Mouse (Mus musculus) neural tube, embryonic 15.5 days (tissue): Measurements from ENCODE around the gene Ckmt2. TPM values are rescaled to one million over a fixed set of nuclear protein-coding genes. Genes with fewer than 3 reads are reported as not detected.

Source experiments
- ATAC-seq: fragments of 200-750 bp; cut with Nextera tagmentation; 2 replicates; pipeline ENCODE4 v1.8.0; 2017; ENCODE audit warnings: mild to moderate bottlenecking, moderate TSS enrichment, moderate library complexity; ENCODE audit not compliant: low FRiP score
- H3K27ac ChIP-seq: fragments of 300-500 bp; sonication (generic); replicated peaks from 2 replicates; pipeline ENCODE4 v1.5.1; 2015; ENCODE audit warnings: mild to moderate bottlenecking, inconsistent platforms
- H3K27me3 ChIP-seq: fragments of 300-500 bp; sonication (generic); replicated peaks from 2 replicates; pipeline ENCODE4 v1.6.1; 2015; ENCODE audit warnings: inconsistent platforms
- H3K36me3 ChIP-seq: fragments of 300-500 bp; sonication (generic); 2 replicates; pipeline ENCODE4 v1.6.1; 2015; ENCODE audit warnings: inconsistent platforms
- H3K4me1 ChIP-seq: fragments of 300-500 bp; sonication (generic); 2 replicates; pipeline ENCODE4 v1.6.1; 2015; ENCODE audit warnings: inconsistent platforms
- H3K4me2 ChIP-seq: fragments of 300-500 bp; sonication (generic); 2 replicates; pipeline ENCODE4 v1.6.1; 2015; ENCODE audit warnings: inconsistent platforms, mild to moderate bottlenecking, moderate library complexity
- H3K4me3 ChIP-seq: fragments of 300-500 bp; sonication (generic); replicated peaks from 2 replicates; pipeline ENCODE4 v1.5.1; 2015; ENCODE audit warnings: mild to moderate bottlenecking, inconsistent platforms
- H3K9ac ChIP-seq: fragments of 300-500 bp; sonication (generic); replicated peaks from 2 replicates; pipeline ENCODE4 v1.6.1; 2015; ENCODE audit warnings: mild to moderate bottlenecking, inconsistent platforms
- H3K9me3 ChIP-seq: fragments of 300-500 bp; sonication (generic); replicated peaks from 2 replicates; pipeline ENCODE4 v1.6.1; 2016; ENCODE audit warnings: inconsistent platforms
- WGBS: fragments of 180-500 bp; shearing (Covaris S2); methylation state at CpG from one replicate; pipeline ENCODE4 v1.1.7; 2015; ENCODE audit warnings: mixed read lengths; 5-methylcytosine and 5-hydroxymethylcytosine counted together
- polyA plus RNA-seq: library from polyadenylated mRNA; unstranded; fragments of >200 nt; fragmentation: Nextera tagmentation; extraction: Ambion mirVana; gene quantifications from 2 replicates; pipeline ENCODE4 v1.2.1, GENCODE M21; 2015

Ckmt2 gene
- polyA plus RNA-seq, 1 experiment from 2014 or later: 0.70 TPM

GRCm38 (mm10) chr13:91893132-91893531, 16.4 kb upstream of the Ckmt2 start:
- no peaks in the 10 kb centered on the region for H3K27me3 ChIP-seq
- no peak overlapping the region for H3K4me3 ChIP-seq
- WGBS: 78% methylated on average over 6 of the region's 6 CpGs
- H3K9me3 ChIP-seq: no peaks in the 10 kb centered on the region
- H3K4me2 ChIP-seq: no peak overlapping the region
- H3K36me3 ChIP-seq: no peaks in the 10 kb centered on the region
- H3K9ac ChIP-seq: no peak overlapping the region
- H3K27ac ChIP-seq: no peak overlapping the region
- no peak for ATAC-seq
- H3K4me1 ChIP-seq: no peaks in the 10 kb centered on the region

- H3K9ac ChIP-seq: no peak overlapping the region
- WGBS: 53% methylated on average over 6 of the region's 6 CpGs
- H3K27ac ChIP-seq: no peak overlapping the region
- H3K27me3 ChIP-seq: no peaks in the 10 kb centered on the region
- no peaks in the 10 kb centered on the region for H3K4me1 ChIP-seq
- no peaks in the 10 kb centered on the region for H3K36me3 ChIP-seq
- no peak overlapping the region for H3K4me3 ChIP-seq
- no peaks in the 10 kb centered on the region for H3K9me3 ChIP-seq
- no peak overlapping the region for H3K4me2 ChIP-seq
- peak; percentile 69; the same call in 1 of the 2 replicates for ATAC-seq
These were observed 13.4 kb upstream of the Ckmt2 start for GRCm38 (mm10) chr13:91890031-91890619.

- no peaks in the 10 kb centered on the region for H3K4me1 ChIP-seq
- no peak overlapping the region for H3K4me3 ChIP-seq
- no peak overlapping the region for H3K9ac ChIP-seq
- H3K27me3 ChIP-seq: no peaks in the 10 kb centered on the region
- no peaks in the 10 kb centered on the region for H3K36me3 ChIP-seq
- no peak overlapping the region for H3K4me2 ChIP-seq
- WGBS: 82% methylated on average over 5 of the region's 5 CpGs
- H3K9me3 ChIP-seq: no peaks in the 10 kb centered on the region
- no peak overlapping the region for H3K27ac ChIP-seq
- ATAC-seq: no peak
These were observed 8.2 kb upstream of the Ckmt2 start for GRCm38 (mm10) chr13:91884714-91885386.

GRCm38 (mm10) chr13:91881837-91882480, 5.3 kb upstream of the Ckmt2 start:
- WGBS: 63% methylated on average over 9 of the region's 9 CpGs
- H3K27me3 ChIP-seq: no peaks in the 10 kb centered on the region
- no peaks in the 10 kb centered on the region for H3K9me3 ChIP-seq
- no peak overlapping the region for H3K9ac ChIP-seq
- no peaks in the 10 kb centered on the region for H3K4me1 ChIP-seq
- H3K4me2 ChIP-seq: no peak overlapping the region
- H3K27ac ChIP-seq: no peak overlapping the region
- H3K4me3 ChIP-seq: no peak overlapping the region
- H3K36me3 ChIP-seq: no peaks in the 10 kb centered on the region
- 0 out of 2 replicates have a peak, but pooled peaks have one; percentile 69 for ATAC-seq

GRCm38 (mm10) chr13:91880256-91880655, 3.6 kb upstream of the Ckmt2 start:
- ATAC-seq: no peak
- Histone ChIP-seq H3K9me3 (no peaks in the 10 kb centered on the region), H3K4me1 (no peaks in the 10 kb centered on the region), H3K4me2 (no peak overlapping the region), H3K36me3 (no peaks in the 10 kb centered on the region), H3K4me3 (no peak overlapping the region), H3K27me3 (no peaks in the 10 kb centered on the region), H3K9ac (no peak overlapping the region), H3K27ac (no peak overlapping the region)
- WGBS: 86% methylated on average over 4 of the region's 4 CpGs

GRCm38 (mm10) chr13:91877996-91878395, 1.3 kb upstream of the Ckmt2 start:
- ATAC-seq: no peak
- 85% methylated on average over 3 of the region's 3 CpGs for WGBS
- Histone ChIP-seq H3K36me3 (no peaks in the 10 kb centered on the region), H3K9me3 (no peaks in the 10 kb centered on the region), H3K4me2 (no peak overlapping the region), H3K27me3 (no peaks in the 10 kb centered on the region), H3K9ac (no peak overlapping the region), H3K4me1 (no peaks in the 10 kb centered on the region), H3K4me3 (no peak overlapping the region), H3K27ac (no peak overlapping the region)

- 88% methylated on average over 10 of the region's 10 CpGs for WGBS
- Histone ChIP-seq H3K27me3 (no peaks in the 10 kb centered on the region), H3K4me3 (no peak overlapping the region), H3K9ac (no peak overlapping the region), H3K4me1 (no peaks in the 10 kb centered on the region), H3K4me2 (no peak overlapping the region), H3K36me3 (no peaks in the 10 kb centered on the region), H3K27ac (no peak overlapping the region), H3K9me3 (no peaks in the 10 kb centered on the region)
- no peak for ATAC-seq
These were observed 665 bp upstream of the Ckmt2 start for GRCm38 (mm10) chr13:91877350-91877749.

- Histone ChIP-seq H3K4me1 (no peaks in the 10 kb centered on the region), H3K36me3 (no peaks in the 10 kb centered on the region), H3K4me2 (no peak overlapping the region), H3K27me3 (no peaks in the 10 kb centered on the region), H3K9ac (no peak overlapping the region), H3K4me3 (no peak overlapping the region), H3K9me3 (no peaks in the 10 kb centered on the region), H3K27ac (no peak overlapping the region)
- 47% methylated on average over 2 of the region's 2 CpGs for WGBS
- no peak for ATAC-seq
These were observed 1.1 kb downstream of the Ckmt2 start for GRCm38 (mm10) chr13:91875581-91875980.

- no peak overlapping the region for H3K27ac ChIP-seq
- WGBS: 85% methylated on average over 7 of the region's 7 CpGs
- no peaks in the 10 kb centered on the region for H3K4me1 ChIP-seq
- no peaks in the 10 kb centered on the region for H3K9me3 ChIP-seq
- H3K27me3 ChIP-seq: no peaks in the 10 kb centered on the region
- ATAC-seq: no peak
- no peak overlapping the region for H3K9ac ChIP-seq
- no peaks in the 10 kb centered on the region for H3K36me3 ChIP-seq
- H3K4me2 ChIP-seq: no peak overlapping the region
- no peak overlapping the region for H3K4me3 ChIP-seq
These were observed 2.1 kb downstream of the Ckmt2 start for GRCm38 (mm10) chr13:91874565-91874964.

- H3K9ac ChIP-seq: no peak overlapping the region
- ATAC-seq: no peak
- no peaks in the 10 kb centered on the region for H3K36me3 ChIP-seq
- H3K9me3 ChIP-seq: no peaks in the 10 kb centered on the region
- no peak overlapping the region for H3K27ac ChIP-seq
- no peak overlapping the region for H3K4me2 ChIP-seq
- H3K4me3 ChIP-seq: no peak overlapping the region
- H3K27me3 ChIP-seq: no peaks in the 10 kb centered on the region
- no peaks in the 10 kb centered on the region for H3K4me1 ChIP-seq
- 85% methylated on average over 7 of the region's 7 CpGs for WGBS
These were observed 2.9 kb downstream of the Ckmt2 start for GRCm38 (mm10) chr13:91873734-91874329.

- Histone ChIP-seq H3K4me3 (no peak overlapping the region), H3K36me3 (no peaks in the 10 kb centered on the region), H3K9ac (no peak overlapping the region), H3K9me3 (no peaks in the 10 kb centered on the region), H3K4me1 (no peaks in the 10 kb centered on the region), H3K27ac (no peak overlapping the region), H3K27me3 (no peaks in the 10 kb centered on the region), H3K4me2 (no peak overlapping the region)
- ATAC-seq: peak; percentile 61; the same call in 1 of the 2 replicates
- WGBS: 90% methylated on average over 1 of the region's 1 CpGs
These were observed 8.1 kb downstream of the Ckmt2 start for GRCm38 (mm10) chr13:91868577-91868976.

- Histone ChIP-seq H3K27ac (no peak overlapping the region), H3K4me3 (no peak overlapping the region), H3K4me2 (no peak overlapping the region), H3K36me3 (no peaks in the 10 kb centered on the region), H3K4me1 (no peaks in the 10 kb centered on the region), H3K9ac (no peak overlapping the region), H3K9me3 (no peaks in the 10 kb centered on the region), H3K27me3 (no peaks in the 10 kb centered on the region)
- WGBS: 67% methylated on average over 7 of the region's 7 CpGs
- ATAC-seq: no peak
These were observed 17.9 kb downstream of the Ckmt2 start for GRCm38 (mm10) chr13:91858835-91859234.
